Mouse (Mus musculus) ovary, adult 18-20 months (tissue): ENCODE data around the gene Olfr1032.
"Not testable (repeated sequence)": the region's sequence is repeated elsewhere in the genome, so short reads cannot be mapped to it uniquely, and the experiment has no call there.

ENCODE experiments used
- DNase-seq: peaks from one replicate; pipeline ENCODE4 v3.0.0; 2022; ENCODE audit warnings: low spot score, mixed read lengths

Gene Olfr1032

GRCm38 (mm10) chr2:86005240-86005639 lies at the start of gene Olfr1032:
Gene Olfr1032 (plus strand): TSS chr2:86005540.
- no peak for DNase-seq

- DNase-seq = no peak
Measured at GRCm38 (mm10) chr2:85973595-85973994, 31.7 kb upstream of the Olfr1032 start, which contains the start of gene Olfr1029. Gene Olfr1029 (plus strand): TSS chr2:85973895.

- no peak for DNase-seq
Measured at GRCm38 (mm10) chr2:85978976-85979375, 26.4 kb upstream of the Olfr1032 start, which contains the start of gene Olfr1030. Gene Olfr1030 (plus strand): TSS chr2:85979276.

GRCm38 (mm10) chr2:85990004-85990403 lies 15.3 kb upstream of the Olfr1032 start, which contains the start of gene Olfr1031:
Gene Olfr1031 (plus strand): TSS chr2:85990304.
- DNase-seq = no peak

GRCm38 (mm10) chr2:86020406-86020805 lies 15.1 kb downstream of the Olfr1032 start, which contains the start of gene Olfr1033:
Gene Olfr1033 (plus strand): TSS chr2:86020633.
- peak; percentile 5 for DNase-seq

- DNase-seq = not testable (repeated sequence)
Measured at GRCm38 (mm10) chr2:86021518-86021917, 16.2 kb downstream of the Olfr1032 start.

GRCm38 (mm10) chr2:86045561-86045960 lies 40.2 kb downstream of the Olfr1032 start, which contains the start of gene Olfr1034:
Gene Olfr1034 (plus strand): TSS chr2:86045861.
- no peak for DNase-seq

GRCm38 (mm10) chr2:86050777-86051176 lies 45.4 kb downstream of the Olfr1032 start:
- not testable (repeated sequence) for DNase-seq
